Mouse (Mus musculus): ENCODE measurements around the gene Dlgap3.

Gene Dlgap3

DNA sequence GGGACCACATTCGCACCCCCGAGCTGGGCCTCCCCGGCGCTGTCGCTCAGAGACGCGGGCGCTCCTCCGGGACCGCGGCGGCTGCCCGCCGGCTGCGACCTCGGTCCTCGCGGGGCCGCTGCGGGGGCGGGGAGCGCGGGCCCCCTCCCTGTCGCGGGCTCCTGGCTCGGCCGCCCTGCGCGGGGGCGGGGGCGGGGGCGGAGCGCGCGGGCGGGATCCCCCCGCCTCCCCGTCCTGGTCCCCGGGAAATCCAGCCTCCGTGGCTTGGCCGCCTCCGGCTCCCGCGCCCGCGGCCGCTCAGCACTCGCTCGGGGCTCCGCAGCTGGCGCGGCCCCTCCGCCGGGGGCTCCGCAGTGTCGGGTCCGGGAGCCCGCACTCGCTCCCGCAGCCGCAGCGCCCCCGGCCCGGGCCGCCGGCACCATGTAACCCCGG lies at the start of gene Dlgap3:
Gene Dlgap3, plus strand, starts transcription at position 291 of the 432 bp plus-strand sequence.
- DNase-seq: peak; percentile 51 to 61

GRCm38 (mm10) chr4:127123391-127123790 lies 45.6 kb upstream of the Dlgap3 start, which contains the start of gene Tmem35b:
TSS of gene Tmem35b (plus strand) at chr4:127123691.
- DNase-seq: no peak

GRCm38 (mm10) chr4:127124331-127124730 lies 44.7 kb upstream of the Dlgap3 start:
- no peak for DNase-seq

DNA sequence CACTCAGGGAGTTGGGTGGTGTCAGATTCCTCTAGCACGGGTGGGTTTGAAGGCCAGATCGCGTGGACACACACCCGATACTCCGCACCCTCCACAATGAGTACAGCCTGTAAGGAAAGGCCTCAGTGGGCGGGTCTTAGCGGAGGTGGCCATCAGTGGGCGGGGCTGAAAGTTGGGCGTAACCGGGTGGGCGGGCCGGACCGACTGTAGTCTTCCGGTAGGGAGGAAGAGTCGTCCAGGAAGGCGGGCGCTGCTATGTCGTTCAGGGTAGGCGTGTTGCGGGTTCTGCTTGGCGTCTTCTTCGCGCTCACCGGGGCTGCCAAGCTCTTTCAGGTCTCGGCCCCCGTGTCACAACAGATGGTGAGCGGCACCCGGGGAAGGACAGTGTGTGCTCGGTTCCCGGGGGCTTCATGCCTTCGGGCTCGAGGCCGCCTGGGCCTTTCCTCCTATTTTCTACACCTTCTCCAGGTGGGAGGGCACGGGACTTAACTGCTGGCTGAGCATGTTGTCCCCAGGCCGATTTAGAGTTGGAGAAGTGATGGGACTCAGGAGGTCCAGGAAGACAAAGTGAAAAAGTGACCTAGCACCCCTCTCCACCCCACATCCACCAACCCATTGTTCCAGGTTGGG lies 43.1 kb upstream of the Dlgap3 start:
- DNase-seq: peak; percentile 97

DNA sequence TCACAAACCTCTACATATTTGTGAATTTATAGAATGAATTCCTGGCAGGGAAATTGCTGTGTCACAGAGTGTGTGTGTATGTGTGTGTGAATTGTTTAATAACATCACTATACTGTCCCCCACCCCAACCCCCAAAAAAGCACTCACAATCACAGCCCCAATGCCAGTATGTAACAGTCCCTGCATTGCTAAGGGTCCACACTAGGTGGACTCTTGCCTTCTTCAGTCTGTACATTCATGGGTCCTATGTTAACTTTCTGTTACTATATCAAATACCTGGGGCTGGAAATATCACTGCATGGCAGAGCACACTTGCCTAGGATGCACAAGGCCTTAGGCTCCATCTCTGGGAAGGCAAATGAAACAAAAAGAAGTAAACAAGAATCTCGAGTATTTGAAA lies 34.3 kb upstream of the Dlgap3 start:
- DNase-seq: no peak

GRCm38 (mm10) chr4:127137591-127137990 lies 31.4 kb upstream of the Dlgap3 start:
- DNase-seq: no peak

- DNase-seq: peak; percentile 37 to 42
These were observed 30.5 kb upstream of the Dlgap3 start for GRCm38 (mm10) chr4:127138486-127138885.

DNA sequence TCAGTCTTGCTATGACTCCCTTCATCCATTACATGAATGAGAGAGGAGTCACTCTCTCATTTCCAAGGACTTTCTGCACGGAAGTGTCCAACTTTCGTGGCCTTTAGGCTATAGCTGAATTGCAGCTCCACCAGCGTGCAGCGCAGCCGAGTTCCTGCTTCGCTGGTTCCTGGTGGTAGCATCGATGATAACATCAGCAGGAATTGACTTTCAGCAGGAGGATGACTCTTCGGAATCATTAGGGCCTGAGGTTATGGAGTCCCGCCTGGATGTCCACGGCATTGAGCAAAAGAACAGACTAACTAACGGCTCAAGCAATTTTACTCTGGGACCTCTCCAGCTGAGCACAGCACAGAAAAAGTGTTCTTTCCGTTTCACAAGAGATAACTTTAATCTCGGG lies 19.0 kb upstream of the Dlgap3 start:
- DNase-seq: no peak

- no peak for DNase-seq
These were observed 15.7 kb upstream of the Dlgap3 start for GRCm38 (mm10) chr4:127153345-127153744.

GRCm38 (mm10) chr4:127155757-127156156 lies 13.2 kb upstream of the Dlgap3 start:
- no peak for DNase-seq

- no peak for DNase-seq
These were observed 11.3 kb upstream of the Dlgap3 start for GRCm38 (mm10) chr4:127157746-127158145.

- no peak for DNase-seq
These were observed 5.1 kb upstream of the Dlgap3 start for GRCm38 (mm10) chr4:127163926-127164325.

DNA sequence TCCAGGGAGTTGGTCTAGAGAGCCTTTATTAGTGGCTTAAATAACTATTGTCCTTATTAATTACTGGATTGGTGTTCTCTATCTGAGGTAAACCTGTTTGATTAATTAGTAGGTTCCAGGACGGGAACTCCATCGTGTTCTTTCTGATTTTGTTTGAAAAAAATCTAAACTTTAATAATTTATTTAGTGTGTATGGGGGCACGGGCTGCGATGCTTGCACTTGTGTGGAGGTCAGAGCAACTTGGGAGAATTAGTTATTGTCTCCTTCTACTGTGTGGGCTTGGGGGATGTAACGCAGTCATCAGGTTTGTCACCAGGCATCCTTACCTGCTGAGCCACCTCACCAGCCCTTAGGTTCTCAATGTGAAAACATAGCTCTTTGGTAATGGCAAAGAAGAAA lies 1.9 kb upstream of the Dlgap3 start:
- DNase-seq: no peak

- no peak for DNase-seq
These were observed 1.3 kb upstream of the Dlgap3 start for GRCm38 (mm10) chr4:127167731-127168130.

DNA sequence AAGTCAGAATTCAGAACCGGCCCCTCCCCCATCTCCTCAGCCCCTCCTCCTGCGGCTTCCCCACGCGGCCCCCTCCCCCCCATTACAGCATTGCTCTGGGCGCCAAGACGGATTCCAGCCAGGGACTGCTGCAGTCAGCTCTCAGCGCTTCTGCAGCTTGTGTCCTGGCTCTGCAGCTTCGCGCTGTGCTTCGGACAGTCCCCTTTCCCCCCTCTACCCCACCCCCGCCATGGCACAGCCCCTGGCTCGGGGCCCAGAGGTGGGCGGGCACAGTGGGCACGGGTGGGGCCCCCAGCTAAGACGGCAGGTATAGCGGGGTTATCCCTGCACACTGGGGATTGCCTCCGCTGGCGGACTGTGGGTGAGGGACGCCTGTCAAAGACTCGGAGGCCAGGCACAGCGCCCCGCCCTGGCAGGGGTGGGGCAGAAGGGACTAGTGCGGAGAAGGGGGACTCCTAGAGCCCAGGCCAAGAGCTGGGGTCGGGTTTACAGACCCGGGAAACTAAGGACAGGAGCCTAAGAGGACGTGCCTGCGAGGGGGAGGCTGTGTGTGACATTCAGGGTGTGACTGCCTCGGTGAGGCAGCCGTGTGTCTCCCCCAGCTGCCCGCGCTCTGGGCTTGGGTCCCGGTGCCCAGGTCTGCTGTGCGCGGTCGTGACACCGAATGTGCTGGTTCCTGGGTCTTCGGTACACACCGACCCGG lies 642 bp upstream of the Dlgap3 start:
- peak; percentile 44 to 53 for DNase-seq

- DNase-seq: peak; percentile 22 to 33
These were observed 580 bp downstream of the Dlgap3 start for GRCm38 (mm10) chr4:127169346-127170221.

DNA sequence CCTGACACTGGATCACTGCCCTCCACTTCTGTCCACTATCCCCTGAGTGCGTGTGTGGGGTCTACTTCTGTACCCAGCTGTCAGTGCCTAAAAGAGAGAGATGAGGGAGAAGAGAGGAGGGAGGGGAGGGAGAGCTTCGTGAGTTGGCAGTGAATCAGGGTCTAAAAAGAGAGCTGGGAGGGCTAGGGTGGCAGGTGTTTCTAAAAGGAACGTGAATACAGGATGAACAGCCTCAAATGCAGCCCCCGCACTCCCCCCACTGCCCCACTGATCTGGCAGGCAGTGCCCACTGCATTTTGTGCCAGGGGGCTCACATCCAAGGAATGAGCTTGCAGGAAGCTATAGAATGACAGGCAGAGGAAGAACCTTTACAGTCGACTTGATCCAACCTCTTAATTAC lies 1.9 kb downstream of the Dlgap3 start:
- DNase-seq: no peak

DNA sequence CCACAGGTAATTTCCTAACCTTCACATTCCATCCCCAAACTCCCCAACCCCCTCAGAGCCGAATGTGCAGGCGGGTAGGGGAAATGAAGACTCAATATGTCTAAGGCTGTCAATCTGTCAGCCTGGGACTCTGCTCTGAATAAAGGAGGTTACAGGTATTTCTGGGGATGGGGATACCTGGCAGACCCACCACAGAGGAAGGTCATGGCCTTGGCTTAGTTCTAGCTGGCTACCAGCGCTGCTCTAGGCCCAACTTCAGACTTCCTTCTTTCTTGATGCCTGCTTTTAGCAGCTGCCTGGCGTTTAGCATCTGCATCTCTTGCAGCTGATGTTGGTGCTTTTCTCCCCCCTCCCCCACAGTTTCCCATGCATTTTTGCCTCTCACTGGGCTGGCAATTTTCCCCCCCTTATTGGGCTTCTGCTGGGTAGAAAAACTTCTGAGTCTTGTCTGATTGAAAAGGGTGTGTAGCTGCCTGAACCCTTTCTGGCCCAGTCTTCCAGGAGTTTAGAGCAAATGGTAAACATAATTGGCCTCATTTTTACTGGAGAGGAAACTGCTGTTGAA lies 2.4 kb downstream of the Dlgap3 start:
- no peak for DNase-seq

DNA sequence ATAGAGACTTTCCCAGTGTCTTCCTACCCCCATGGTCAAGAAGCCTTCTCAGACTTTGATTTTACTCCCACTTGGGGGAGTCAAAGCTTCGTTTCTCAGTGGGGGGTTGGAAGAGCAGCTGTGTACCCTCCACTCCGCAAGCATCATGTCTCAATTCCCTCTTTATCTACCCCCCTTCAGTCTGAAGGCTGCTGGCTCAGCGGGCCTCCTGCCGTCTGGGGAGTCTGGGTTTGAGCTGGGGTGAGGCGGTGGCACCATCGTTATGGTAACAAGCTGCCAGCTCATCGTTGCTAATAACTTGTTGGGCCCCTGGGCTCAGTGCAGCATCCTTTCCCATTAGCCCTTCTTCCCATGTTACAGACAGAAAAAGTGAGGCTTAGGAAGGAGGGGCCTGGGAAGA lies 3.1 kb downstream of the Dlgap3 start:
- DNase-seq: no peak

- no peak for DNase-seq
These were observed 3.6 kb downstream of the Dlgap3 start for GRCm38 (mm10) chr4:127172614-127173013.

GRCm38 (mm10) chr4:127173461-127173860 lies 4.5 kb downstream of the Dlgap3 start:
- DNase-seq: peak; percentile 89 to 90

DNA sequence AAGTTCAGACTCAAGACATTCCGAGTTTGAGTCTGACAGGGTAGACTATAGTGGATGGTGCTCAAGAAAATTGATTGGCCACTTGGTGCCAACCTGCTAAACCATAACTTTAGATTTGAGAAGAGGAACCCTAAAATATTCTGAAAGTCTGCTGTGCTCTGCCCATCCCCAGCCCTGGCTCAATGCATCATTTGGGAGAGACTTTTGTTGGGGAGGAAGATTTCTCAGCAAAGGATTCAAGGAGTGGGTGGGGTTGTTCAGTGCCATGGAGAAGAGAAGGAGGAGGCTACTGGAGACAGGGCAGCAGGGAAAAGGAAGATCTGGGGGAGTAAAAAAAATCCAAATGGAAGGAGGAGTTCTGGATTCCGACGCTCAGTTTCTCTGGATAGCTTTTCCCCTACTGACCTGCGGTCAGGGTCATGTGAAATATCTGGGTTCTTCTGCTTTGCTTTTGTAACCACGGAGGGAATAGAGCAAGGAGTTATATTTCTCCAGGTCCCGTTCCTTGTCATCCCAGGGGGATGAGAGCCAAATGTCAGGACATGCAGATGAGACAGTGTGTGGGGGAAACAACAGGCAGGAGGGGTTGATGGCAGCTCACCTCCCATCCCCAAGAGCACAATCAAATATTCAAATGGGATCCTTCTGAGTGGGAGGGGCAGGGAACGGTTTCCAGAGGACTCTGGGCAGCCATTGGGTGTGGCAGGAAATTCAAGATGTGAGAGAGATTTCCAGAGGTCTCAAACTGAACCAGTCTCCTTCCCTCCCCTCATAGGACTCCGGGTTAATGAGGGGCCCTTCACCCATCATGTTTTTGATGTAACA lies 5.3 kb downstream of the Dlgap3 start:
- DNase-seq: no peak
